Mouse (Mus musculus): ENCODE results near the gene Ang5.
"Not testable (repeated sequence)": the region's sequence is repeated elsewhere in the genome, so short reads cannot be mapped to it uniquely, and the experiment has no call there.

GRCm38 (mm10) chr14:43998455-43999000 lies 41.7 kb downstream of the Ang5 start:
- not testable (repeated sequence) for TF ChIP-seq HCFC1 (IDR thresholded peaks at IDR 0.05; ENCODE audit: borderline replicate concordance, insufficient read depth, low read length); ZC3H11A (IDR thresholded peaks at IDR 0.05; ENCODE audit: borderline replicate concordance, low read depth, low read length)
